Mouse (Mus musculus) central nervous system, embryonic 18 days (tissue): Measurements from ENCODE around the gene Smg6. TPM values are rescaled to one million over a fixed set of nuclear protein-coding genes. Genes with fewer than 3 reads are reported as not detected.

Experiments
- polyA plus RNA-seq: library from polyadenylated mRNA; depleted of rRNA; stranded (reverse); fragments of >200 nt; gene quantifications from 2 replicates; pipeline ENCODE4 v1.2.3, GENCODE M21; 2012; rRNA removed

Smg6 gene
- 27.2 and 31.7 TPM in 2 replicates for polyA plus RNA-seq

DNA sequence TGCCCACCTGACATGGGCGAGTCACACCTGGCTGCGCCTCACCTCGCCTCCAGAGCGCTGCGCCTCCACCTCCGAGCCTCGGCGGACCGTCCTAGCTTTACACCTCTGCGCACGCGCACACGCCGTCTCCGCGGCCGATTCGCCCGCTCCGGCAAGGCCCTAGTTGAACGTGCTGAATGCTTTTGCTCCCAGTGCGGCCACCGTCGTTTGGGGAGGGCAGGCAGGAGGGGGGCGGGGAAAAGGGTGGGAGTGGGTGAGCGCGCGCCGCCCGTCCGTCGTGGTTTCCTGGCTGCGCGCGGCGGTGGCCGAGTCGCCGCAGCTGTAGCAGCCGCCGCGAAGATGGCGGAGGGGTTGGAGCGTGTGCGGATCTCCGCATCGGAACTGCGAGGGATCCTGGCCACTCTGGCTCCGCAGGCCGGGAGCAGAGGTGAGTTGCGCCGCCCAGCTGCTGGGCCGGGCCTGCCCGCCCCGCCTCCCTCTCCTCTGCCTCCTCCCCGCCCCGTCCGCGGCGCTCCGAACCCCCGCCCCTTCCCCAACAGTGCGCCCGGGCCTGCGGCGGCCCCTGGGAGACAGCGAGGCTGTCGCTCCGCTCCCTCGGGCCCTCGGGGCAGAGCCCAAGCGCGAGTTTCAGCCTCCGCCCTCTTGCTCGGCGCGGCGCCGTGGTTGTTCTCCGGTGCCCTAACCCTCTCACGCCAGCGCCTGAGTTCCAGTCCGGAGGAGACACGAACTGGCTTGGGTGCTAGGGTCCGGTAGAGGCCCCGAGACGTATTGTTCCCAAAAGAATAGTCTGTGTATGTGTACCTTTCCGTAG, at the start of gene Smg6, which contains the start of gene Srr:
TSS of gene Smg6 (plus strand) at position 247 of the 811 bp plus-strand sequence.
TSS of gene Srr (minus strand) at position 372 of the 811 bp plus-strand sequence.

DNA sequence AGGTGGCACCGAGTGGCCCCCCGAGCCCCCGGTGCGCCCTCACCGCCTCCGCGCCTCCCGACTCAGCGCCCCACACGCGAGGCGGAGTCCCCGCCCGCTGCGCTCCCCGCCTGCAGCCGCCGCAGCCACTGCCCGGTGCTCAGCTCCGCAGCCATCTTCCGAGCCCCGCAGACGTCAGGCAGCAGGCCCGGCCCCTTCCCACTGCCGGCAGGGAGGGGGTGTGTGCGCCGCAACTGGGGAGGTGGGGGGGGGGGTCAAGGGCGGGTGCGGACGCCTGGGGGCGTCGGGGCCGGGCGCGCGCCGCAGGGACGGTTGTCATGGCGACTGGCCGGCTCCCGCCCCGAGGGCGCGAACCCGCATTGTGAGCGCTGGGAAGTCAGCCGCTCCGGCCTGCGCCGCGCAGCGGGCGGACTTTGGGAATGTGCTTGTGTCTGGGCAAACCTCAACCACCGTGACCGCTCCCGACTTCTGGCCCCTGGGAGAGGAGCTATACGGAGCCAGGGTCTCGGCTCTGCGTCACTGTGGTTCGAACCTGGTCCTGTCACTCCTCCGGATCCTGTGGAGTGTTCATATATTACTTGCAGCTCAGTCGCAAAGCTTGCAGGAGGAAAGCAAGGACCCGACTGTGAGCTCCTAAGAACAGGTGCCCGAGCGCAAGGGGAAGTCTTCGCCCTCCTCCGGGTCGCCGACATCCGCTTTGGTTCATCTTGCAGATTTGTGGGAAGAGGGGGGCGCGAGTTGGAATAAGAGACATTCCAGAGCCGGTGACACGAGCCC, 28.5 kb upstream of the Smg6 start, which contains the start of gene Sgsm2:
TSS of gene Sgsm2 (minus strand) at position 160 of the 777 bp plus-strand sequence.

DNA sequence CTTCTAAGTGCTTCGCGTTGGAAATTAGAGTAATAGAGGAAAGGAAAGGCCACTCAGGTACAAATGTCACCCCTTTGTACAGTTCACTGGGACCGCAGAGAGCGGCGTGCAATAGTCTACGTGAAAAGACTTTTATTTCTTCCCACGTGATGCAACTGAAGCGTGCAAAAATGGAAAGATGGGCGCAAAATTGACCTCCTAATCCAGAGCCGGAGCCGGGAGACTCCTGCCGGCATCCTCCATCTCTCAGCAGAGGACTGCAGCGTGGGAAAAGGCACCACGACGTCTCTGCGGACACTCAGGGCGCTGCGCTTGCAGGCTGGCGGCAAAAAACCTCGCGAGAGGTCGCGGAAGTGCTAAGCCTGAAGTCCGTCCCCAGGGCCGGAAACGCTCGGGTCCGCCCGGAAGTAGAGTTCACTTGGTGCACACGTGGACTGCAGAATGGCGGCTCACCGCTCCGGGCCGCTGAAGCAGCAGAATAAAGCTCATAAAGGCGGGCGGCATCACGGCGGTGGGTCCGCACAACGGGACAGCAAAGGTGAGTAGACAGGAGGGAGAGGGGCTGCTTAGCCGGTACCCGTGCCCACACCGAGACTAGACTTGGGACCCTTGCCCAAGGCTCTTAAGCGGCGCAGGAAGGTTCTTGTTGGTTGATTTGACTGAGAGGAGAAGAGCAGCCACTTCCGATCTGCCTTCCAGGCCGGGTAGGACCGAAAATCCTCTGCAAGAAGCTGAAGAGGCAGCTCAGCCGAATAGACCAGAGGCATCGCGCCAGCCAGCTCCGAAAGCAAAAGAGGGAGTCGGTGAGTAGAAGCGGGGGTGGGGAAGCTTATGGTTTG, 27.7 kb upstream of the Smg6 start, which contains the start of gene Tsr1:
TSS of gene Tsr1 (plus strand) at position 394 of the 839 bp plus-strand sequence.

DNA sequence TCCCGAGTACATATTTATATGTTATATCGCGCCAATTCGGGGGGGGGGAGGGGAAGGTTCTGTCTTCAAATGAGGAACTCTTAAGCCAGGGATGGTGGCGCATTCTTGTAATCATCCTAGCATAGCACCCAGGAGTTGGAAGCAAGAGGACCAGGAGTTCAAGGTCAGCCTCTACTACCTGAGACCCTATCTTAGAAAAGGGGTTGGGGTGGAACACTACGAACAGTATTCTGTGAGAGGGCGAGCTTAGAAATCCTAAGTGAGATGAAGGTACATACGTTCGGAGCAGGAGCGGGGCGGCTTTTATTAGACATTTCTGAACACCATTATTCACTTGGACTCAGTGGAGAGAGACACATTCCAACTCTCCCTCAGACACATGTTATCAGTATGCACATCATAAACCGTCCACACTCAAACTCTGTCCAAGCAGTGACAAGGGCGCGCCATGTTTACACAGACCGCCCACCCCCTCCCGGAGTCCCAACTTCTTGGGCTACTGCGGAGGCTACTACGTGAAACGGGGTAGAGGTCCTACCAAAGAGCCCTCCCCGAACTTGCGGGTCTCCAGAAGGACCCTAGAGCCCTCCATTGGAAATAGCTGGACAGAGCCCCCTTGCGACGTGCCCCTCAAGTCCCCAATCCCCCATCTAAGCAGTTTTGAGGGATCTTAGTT, 243.9 kb downstream of the Smg6 start, which contains the start of gene Hic1:
TSS of gene Hic1 (minus strand) at position 115 of the 676 bp plus-strand sequence.

DNA sequence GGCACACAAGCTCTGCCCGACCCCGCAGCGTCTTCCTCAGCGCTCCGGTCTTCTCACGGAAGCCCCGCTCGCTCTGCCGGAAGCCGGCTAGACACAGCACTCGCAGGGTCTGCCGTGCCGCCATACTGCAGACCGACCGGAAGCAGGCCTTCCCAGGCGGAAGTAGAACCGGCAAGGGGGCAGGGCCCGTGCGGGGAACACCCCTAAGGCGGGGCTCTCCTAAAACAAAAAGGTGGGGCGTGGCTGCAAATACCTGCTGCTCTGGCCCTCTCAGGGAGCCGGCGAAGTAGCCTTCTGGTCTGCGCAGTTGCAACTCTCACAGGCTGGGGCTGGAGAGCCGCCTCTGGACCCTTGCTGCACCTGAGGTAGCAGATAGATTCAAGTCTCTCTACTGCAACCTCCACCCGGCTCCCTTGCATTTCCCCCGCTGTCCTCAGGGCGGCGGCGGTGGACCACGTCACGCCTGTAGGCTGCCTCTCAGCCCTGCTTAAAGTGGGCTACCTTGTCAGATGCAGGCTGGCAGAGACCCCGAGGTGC, 253.1 kb downstream of the Smg6 start, which contains the start of gene Ovca2:
TSS of gene Ovca2 (minus strand) at position 164 of the 537 bp plus-strand sequence.

DNA sequence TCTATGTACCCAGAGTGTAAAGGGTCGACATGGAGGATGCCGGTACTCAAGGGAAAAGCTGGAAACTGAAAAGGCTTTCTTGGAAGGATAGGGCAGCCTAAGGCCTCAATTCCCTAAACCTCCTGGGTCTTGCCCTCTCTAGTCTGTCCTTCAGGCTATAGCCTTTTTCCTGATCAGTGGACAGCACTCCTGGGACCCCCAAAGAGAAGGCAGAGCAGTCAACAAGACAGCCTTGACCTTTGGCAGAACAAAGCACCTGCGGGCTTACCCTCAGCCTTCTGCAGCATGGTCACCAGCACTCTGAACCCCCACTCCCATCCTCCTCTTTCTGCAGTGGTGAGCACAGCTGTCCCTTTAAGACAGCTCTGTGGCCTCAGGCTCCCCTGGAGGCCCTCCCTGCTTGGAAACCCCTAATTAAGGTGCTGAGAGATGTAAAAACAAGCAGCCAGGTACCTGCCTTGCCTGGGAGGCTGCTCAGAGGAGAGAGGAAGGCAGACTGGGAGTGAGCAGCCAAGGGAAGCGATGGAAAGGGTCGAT, 265.4 kb downstream of the Smg6 start, which contains the start of gene Dph1:
TSS of gene Dph1 (minus strand) at position 337 of the 537 bp plus-strand sequence.

DNA sequence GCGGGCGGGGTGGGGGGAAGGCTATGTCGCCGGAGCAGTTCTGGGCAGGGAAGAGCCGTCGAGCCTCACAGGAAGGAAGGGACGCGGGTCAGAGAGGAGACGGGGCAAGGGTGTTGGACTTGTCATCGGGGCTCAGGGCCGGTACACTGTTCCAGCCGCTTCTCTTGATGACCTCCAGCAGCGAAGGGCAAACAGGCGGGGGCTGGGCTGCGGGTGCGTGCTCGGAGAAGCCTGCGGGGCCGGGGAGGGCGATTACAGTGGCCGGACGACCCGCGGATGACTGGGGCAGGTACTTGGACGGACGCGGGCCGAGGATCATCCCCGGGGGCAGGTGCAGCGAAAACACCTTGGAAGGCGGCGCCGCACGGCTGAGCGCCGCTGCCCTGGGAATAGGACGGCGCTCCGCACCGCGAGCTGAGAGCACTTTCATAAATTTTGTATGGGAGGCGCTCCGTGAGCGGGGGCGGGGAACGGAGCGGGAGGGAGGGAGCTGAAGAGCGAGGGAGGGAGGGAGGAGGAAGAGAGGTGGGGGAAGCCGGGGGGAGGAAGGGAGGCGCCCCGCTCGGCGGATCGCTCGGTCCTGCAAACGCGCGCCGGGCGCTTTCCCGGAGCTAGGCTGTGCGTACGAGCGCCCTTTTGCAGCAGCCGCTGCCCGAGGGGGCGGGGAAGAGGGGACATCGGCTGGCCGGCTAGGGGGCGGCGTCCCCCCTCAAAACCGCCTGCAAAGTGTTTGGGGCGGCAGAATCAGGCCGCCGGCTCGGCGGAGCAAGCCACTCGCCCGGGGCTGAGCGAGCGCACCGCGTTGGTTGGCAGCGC, 267.8 kb downstream of the Smg6 start, which contains the start of gene Rtn4rl1:
TSS of gene Rtn4rl1 (plus strand) at position 528 of the 816 bp plus-strand sequence.

Other genes starting within 250 kb of the Smg6 start
- 150 and 161 TPM in 2 replicates for gene Pafah1b1, start 201.2 kb upstream of the Smg6 start, polyA plus RNA-seq
- 18.1 and 18.4 TPM in 2 replicates for gene Mettl16, start 155.0 kb upstream of the Smg6 start, polyA plus RNA-seq
- 16.0 and 18.9 TPM in 2 replicates for gene Mnt, start 94.9 kb upstream of the Smg6 start, polyA plus RNA-seq
- gene Sgsm2, start 28.8 kb upstream of the Smg6 start, polyA plus RNA-seq, result 59.4 and 62.1 TPM in 2 replicates
- 21.8 and 24.8 TPM in 2 replicates for gene Tsr1, start 27.8 kb upstream of the Smg6 start, polyA plus RNA-seq
- gene Srr, start 125 bp downstream of the Smg6 start, polyA plus RNA-seq, result 32.0 and 33.2 TPM in 2 replicates
- gene Hic1, start 243.7 kb downstream of the Smg6 start, polyA plus RNA-seq, result 4.3 and 4.6 TPM in 2 replicates